Mouse (Mus musculus): ENCODE results near the gene Gins2.

Gins2 gene

GRCm38 (mm10) chr8:120588908-120589771 is at the start of gene Gins2:
Gene Gins2, minus strand, starts transcription at chr8:120589304.
- in situ Hi-C loops (cut with MseI, MboI): no loop called here

- in situ Hi-C loops (cut with MseI, MboI): no loop called here
These were observed 45.3 kb upstream of the Gins2 start for GRCm38 (mm10) chr8:120634329-120634839.

GRCm38 (mm10) chr8:120633665-120634271 is 44.7 kb upstream of the Gins2 start:
- in situ Hi-C loops (cut with MseI, MboI): no loop called here

DNA sequence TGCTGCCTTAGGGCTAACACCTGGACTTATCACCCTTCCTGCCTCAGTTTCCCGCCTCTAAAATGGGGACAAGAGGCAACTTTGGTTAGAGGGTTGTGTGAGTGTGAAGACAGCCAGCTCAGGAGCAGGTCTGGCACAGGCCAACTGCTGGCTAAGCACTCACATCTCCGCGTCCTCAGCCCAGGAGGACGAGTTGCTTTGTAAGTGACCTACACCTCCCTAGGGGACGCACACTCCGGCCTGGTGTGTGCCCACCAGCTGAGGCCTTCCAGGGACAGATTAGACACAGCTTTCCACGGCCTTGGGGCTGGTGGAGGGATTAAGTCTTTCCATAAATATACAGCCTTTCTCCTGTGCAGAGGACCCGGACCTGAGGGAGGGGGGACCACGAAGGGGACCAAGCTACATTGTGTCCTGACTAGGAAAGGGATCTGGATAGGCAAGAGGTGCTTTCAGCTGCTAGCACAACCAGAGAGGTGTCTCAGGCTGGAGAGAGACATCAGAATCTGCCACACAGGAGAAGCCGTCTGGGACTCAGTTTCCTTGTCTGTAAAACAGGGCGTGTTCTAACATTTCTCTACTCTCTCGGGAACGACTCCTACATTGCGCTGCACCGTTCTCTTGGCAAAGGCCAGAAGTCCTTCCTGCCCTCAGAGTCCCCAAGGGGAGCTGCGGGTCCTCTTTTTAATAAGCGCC is 44.0 kb upstream of the Gins2 start:
- in situ Hi-C loops (cut with MseI, MboI): no loop called here

DNA sequence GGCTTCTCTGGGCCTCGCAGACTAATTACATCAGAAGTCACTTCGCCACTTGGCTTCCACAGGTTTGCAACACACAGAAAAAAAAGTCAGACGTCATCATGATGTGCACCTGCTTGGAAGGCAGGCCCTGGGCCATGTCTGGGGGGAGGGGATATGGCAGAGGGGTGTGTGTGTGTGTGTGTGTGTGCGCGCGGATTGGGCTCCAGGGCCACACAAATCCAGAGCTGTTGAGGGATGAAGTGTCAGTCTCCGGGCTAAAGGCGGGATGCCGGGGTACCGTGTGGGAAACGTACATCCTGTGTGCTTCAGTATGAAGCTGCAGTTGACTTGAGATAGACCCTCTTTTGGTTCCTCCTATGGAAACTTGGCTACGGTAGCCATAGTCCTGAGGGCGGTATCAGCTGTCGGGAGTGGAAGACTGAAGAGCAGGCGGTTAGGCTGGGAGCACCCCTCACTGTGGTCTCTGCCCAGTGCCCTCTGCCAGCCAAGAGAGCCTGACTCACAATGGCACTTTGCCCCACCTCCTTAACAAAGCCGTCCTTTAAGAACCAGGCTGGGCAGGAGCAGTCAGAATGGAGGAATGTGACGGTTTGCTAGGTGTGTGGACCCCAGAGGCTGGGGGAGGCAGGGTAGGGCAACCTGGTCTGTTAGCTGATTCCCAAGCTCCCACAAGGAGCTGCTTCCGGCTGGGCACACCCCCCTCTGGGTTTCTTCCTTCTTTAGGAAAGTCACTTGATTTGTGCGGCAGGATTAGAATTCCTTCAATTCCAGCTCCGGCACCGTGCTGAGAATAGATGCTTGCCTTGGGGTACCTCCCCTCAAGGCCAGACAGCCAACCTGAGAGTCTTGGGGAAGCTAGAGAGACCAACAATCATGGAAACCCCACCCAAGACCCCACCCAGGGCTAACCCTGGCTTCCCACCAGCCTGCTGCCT is 42.6 kb upstream of the Gins2 start:
- in situ Hi-C loops (cut with MseI, MboI): no loop called here

DNA sequence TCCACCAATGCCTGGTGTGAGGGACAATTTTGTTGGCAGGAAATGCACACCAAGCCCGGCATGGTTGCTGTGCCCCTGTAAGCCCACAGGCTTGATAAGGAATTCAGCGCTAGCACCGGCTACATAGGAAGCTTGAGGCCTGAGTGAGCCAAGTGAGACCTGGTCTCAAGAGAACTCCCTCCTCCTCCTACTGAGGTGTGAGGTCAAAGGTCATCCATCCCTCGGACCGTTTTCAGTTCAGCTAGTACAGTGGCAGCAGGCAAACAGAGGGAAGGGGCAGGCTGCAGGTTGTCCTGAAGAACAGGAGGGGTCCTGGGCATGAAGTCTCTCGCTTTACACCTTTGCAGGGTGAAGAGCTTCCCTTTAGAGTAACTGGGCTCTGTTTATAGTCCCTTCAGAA is 41.7 kb upstream of the Gins2 start:
- in situ Hi-C loops (cut with MseI, MboI): no loop called here

GRCm38 (mm10) chr8:120630031-120630430 is 40.9 kb upstream of the Gins2 start:
- in situ Hi-C loops (cut with MseI, MboI): no loop called here

GRCm38 (mm10) chr8:120627298-120627697 is 38.2 kb upstream of the Gins2 start:
- in situ Hi-C loops (cut with MseI, MboI): no loop called here

DNA sequence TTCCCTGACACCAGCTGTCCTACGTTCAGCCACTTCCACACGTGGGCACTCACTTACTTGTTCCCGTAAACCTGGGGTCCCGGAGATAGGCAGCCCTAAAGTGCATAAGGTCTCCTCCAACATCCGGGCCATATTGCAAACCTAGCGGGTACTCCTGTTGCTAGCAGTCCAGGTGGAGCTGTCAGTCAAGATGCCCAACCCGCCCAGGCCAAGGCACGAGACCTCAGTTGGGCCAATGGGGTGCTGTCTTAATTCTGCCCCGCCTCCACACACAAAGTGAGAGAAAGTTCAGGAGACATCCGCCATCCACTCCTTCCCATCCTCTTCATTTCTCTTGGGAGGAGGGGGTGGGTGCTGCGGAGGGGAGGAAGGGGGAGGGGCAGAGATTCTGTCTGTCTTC is 37.4 kb upstream of the Gins2 start:
- in situ Hi-C loops (cut with MseI, MboI): no loop called here

GRCm38 (mm10) chr8:120623608-120624007 is 34.5 kb upstream of the Gins2 start:
- in situ Hi-C loops (cut with MseI, MboI): no loop called here

- in situ Hi-C loops (cut with MseI, MboI): no loop called here
These were observed 33.1 kb upstream of the Gins2 start for GRCm38 (mm10) chr8:120622161-120622560.

DNA sequence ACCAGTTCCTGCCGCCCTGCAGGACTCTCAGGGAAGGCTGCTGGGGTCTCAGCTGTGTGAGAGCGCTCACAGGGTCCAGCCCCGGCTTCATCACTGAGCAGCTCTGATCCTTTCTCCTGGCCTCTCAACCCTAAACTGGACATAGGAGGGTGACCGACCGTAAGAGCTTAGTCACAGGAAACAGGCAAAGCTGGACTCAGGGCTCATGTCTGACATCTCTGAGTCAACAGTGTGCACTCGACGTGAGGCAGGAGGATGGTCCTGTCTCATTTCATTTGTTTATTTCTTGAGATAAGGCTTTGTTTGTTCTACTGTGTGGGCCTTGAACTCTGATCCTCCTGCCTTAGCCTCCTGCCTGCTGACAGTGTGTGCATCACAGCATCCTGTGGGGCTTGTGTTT is 31.3 kb upstream of the Gins2 start:
- in situ Hi-C loops (cut with MseI, MboI): no loop called here

DNA sequence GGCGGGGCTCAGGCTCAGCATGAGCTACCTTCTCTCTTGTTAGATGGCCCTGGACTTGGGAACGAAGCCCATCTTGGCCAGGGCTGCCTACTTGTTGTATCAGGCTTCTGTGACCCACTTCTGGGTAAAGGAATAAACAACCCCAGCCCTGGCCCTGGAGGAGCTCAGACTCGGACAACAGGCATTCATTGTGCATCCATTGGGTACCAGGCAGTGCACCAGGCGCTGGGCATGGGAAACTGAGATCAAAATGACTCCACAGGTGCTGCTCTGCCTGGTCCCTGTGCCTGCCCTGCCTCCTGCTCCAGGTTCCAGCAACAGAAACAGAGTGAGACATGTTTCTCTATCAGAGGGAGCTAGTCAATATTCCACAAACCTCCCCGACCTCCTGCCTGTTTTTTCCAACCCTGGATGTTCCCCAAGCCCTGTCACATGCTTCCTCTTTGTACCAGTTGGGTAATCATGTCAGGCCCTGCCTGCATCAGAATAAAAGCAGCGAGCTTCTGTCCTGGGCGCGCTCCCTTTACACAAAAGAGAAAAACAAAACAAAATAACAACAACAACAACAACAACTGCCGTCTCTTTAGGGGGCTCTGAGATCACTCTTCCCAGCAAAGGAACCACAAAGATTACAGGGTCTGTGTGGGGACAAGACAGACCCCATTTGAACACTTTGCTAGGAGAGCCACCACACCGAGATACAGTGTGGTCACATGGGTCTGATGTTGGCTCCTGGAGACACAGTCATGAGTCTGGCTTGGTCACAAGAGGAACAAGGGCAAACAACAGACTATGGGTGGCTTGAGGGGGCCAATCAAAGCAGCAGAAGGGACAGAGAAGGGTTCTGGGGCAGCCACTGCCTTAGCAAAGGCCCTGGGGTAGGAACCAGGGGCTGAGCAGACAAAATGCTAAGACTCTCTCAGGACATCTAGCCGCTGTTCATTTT is 30.4 kb upstream of the Gins2 start:
- in situ Hi-C loops (cut with MseI, MboI): no loop called here

DNA sequence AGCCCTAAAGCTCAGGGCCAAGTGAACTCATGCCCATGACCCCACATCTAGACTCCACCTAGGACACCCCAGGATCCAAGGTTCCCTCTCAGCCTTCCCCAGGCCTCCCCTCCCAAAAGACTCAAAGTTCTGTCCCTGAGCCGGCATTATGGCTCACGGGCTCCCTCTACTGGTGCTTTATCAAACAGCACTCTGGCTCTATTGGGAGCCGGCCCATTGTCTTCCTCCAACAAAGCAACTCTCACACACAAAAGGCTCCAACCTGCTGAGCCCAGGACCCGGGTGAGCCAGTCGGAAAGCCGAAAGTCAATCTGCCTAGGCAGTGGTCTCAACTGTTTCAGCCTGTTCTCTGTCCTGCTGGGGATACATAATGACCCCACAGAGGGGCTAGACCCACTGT is 29.0 kb upstream of the Gins2 start:
- in situ Hi-C loops (cut with MseI, MboI): no loop called here

GRCm38 (mm10) chr8:120616663-120617626 is 27.8 kb upstream of the Gins2 start:
- in situ Hi-C loops (cut with MseI, MboI): no loop called here

- in situ Hi-C loops (cut with MseI, MboI): no loop called here
These were observed 25.4 kb upstream of the Gins2 start for GRCm38 (mm10) chr8:120614491-120614890.

DNA sequence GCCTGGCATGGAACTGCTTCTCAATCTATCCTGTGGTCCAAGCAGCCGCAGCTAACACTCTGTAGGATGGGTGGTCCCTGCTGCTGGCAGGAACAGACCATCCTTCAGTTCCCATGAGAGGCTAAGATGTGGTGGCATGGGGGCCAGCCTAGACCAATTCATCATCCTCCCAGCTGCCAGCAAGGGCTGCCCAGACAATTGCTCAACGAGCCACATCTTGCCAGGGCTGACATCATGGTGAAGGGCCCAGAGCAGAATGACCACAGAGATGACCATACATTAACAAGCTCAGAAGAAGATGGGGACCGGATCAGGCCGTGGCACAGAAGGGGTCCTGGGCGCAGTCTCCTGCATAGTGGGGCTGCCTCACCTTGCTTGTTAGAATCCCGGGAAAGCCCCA is 21.7 kb upstream of the Gins2 start:
- in situ Hi-C loops (cut with MseI, MboI): no loop called here

GRCm38 (mm10) chr8:120607885-120608284 is 18.8 kb upstream of the Gins2 start:
- in situ Hi-C loops (cut with MseI, MboI): no loop called here

DNA sequence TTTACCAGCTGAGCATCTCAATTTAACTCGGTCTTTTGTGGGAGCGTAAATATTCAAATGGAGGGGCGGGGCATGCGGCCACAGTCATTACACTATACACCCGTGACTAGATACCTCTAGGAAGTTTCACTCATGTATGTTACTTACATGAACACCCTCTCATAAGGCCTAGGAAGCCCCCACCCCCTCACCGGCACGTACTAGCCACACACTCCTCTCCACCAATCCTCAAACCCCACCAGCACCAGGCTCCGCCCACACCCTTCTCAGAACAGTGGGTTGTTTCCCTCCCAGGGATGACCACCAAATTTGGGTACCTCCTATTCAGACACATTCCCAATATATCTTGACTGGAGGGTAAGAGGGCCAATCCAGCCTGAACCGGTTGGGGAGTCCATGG is 18.4 kb upstream of the Gins2 start:
- in situ Hi-C loops (cut with MseI, MboI): no loop called here
